Mouse (Mus musculus): ENCODE results near the gene Gk. TPM values are rescaled to one million over a fixed set of nuclear protein-coding genes. Genes with fewer than 3 reads are reported as not detected.

Gene Gk
- total RNA-seq (2014; rRNA removed) (76.4 and 80.6 TPM in 2 replicates), polyA plus RNA-seq (2012; rRNA removed) (9.2 and 9.5 TPM in 2 replicates)

DNA sequence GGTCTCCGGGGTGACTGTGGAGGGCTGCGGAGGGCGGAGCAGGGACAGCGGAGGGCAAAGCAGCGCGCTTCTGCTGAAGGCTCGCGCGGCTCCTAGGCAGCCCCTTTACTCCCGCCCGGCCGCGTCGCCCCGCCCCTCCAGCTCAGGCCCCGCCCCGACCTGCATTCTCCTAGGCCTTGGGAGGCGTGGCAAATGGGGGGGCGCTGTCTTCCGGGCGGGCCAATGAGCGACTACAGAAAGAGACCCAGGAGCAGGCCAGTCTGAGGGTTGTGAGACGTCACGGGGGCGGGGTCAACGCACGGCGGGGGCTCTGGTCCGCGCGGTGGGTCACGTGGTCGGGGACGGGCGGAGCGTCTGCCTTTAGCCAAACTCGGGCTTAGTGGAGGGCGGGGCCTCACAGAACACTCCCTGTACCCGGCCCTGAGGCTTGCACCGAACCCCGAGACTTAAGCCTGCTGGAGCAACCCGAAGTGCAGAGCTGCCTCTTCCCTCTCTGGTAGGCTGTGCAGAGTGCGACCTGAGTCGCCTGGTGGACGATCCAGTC, at the start of gene Gk:
TSS of gene Gk (minus strand) at position 276 of the 544 bp plus-strand sequence.
- WGBS = 1% methylated on average over 28 of the region's 45 CpGs
- peak within 1 kb of the TSS; percentile 96 for H3K27ac ChIP-seq (replicated peaks; ENCODE audit: insufficient read depth, low read depth, low read length)
- TF ChIP-seq POLR2A (IDR thresholded peaks at IDR 0.05; ENCODE audit: extremely low read depth, insufficient read depth, low read length) = peak; percentile 86
- no peak for TF ChIP-seq CTCF (IDR thresholded peaks at IDR 0.05; ENCODE audit: low read depth, low read length)
- no peaks in the 10 kb centered on the region; the same call in 1 of the 2 replicates for H3K36me3 ChIP-seq (ENCODE audit: control insufficient read depth, insufficient read depth, low read length)
- H3K27me3 ChIP-seq (ENCODE audit: control insufficient read depth, insufficient read depth, low read length) = no peaks in the 10 kb centered on the region
- H3K4me3 ChIP-seq (ENCODE audit: insufficient read depth, low read depth, low read length) = peak within 1 kb of the TSS; percentile 99
- peaks cover 8% of the 10 kb centered on the region; the same call in 1 of the 2 replicates for H3K4me1 ChIP-seq (ENCODE audit: control insufficient read depth, insufficient read depth, low read length)
- H3K9ac ChIP-seq (ENCODE audit: low read depth, low read length) = peak within 1 kb of the TSS; percentile 97
- DNase-seq (ENCODE audit: extremely low read depth, low read depth, low spot score) = peak; percentile 86
- no peaks in the 10 kb centered on the region; the same call in 1 of the 2 replicates for H3K79me2 ChIP-seq (ENCODE audit: control insufficient read depth, insufficient read depth, low read length)

GRCm38 (mm10) chrX:85804706-85805376, 28.2 kb upstream of the Gk start:
- 9% methylated on average over 4 of the region's 4 CpGs for WGBS
- Histone ChIP-seq H3K4me3 (ENCODE audit: insufficient read depth, low read depth, low read length) (no peak overlapping the region), H3K4me1 (ENCODE audit: control insufficient read depth, insufficient read depth, low read length) (peaks cover 4% of the 10 kb centered on the region; the same call in 1 of the 2 replicates), H3K27ac (replicated peaks; ENCODE audit: insufficient read depth, low read depth, low read length) (no peak overlapping the region; the same call in 1 of the 2 replicates), H3K79me2 (ENCODE audit: control insufficient read depth, insufficient read depth, low read length) (no peaks in the 10 kb centered on the region), H3K27me3 (ENCODE audit: control insufficient read depth, insufficient read depth, low read length) (no peaks in the 10 kb centered on the region), H3K9ac (ENCODE audit: low read depth, low read length) (no peak overlapping the region), H3K36me3 (ENCODE audit: control insufficient read depth, insufficient read depth, low read length) (no peaks in the 10 kb centered on the region)
- peak; percentile 81 for DNase-seq (ENCODE audit: extremely low read depth, low read depth, low spot score)
- no peak for TF ChIP-seq POLR2A (IDR thresholded peaks at IDR 0.05; ENCODE audit: extremely low read depth, insufficient read depth, low read length)
- no peak for TF ChIP-seq CTCF (IDR thresholded peaks at IDR 0.05; ENCODE audit: low read depth, low read length)

- Histone ChIP-seq H3K36me3 (ENCODE audit: control insufficient read depth, insufficient read depth, low read length) (no peaks in the 10 kb centered on the region), H3K4me1 (ENCODE audit: control insufficient read depth, insufficient read depth, low read length) (peaks cover 4% of the 10 kb centered on the region; the same call in 1 of the 2 replicates), H3K79me2 (ENCODE audit: control insufficient read depth, insufficient read depth, low read length) (no peaks in the 10 kb centered on the region), H3K27ac (replicated peaks; ENCODE audit: insufficient read depth, low read depth, low read length) (peak overlapping the region; percentile 48; the same call in 1 of the 2 replicates), H3K4me3 (ENCODE audit: insufficient read depth, low read depth, low read length) (no peak overlapping the region), H3K9ac (ENCODE audit: low read depth, low read length) (no peak overlapping the region), H3K27me3 (ENCODE audit: control insufficient read depth, insufficient read depth, low read length) (no peaks in the 10 kb centered on the region)
- no peak for DNase-seq (ENCODE audit: extremely low read depth, low read depth, low spot score)
- TF ChIP-seq POLR2A (IDR thresholded peaks at IDR 0.05; ENCODE audit: extremely low read depth, insufficient read depth, low read length) (no peak), CTCF (IDR thresholded peaks at IDR 0.05; ENCODE audit: low read depth, low read length) (no peak)
These were observed 26.4 kb upstream of the Gk start for GRCm38 (mm10) chrX:85803006-85803405.

- WGBS = 50% methylated on average over 2 of the region's 2 CpGs
- TF ChIP-seq CTCF (IDR thresholded peaks at IDR 0.05; ENCODE audit: low read depth, low read length) (no peak), POLR2A (IDR thresholded peaks at IDR 0.05; ENCODE audit: extremely low read depth, insufficient read depth, low read length) (no peak)
- no peaks in the 10 kb centered on the region; the same call in 1 of the 2 replicates for H3K4me1 ChIP-seq (ENCODE audit: control insufficient read depth, insufficient read depth, low read length)
- no peak overlapping the region for H3K9ac ChIP-seq (ENCODE audit: low read depth, low read length)
- no peaks in the 10 kb centered on the region for H3K27me3 ChIP-seq (ENCODE audit: control insufficient read depth, insufficient read depth, low read length)
- H3K27ac ChIP-seq (replicated peaks; ENCODE audit: insufficient read depth, low read depth, low read length) = no peak overlapping the region
- H3K4me3 ChIP-seq (ENCODE audit: insufficient read depth, low read depth, low read length) = no peak overlapping the region
- H3K79me2 ChIP-seq (ENCODE audit: control insufficient read depth, insufficient read depth, low read length) = no peaks in the 10 kb centered on the region
- DNase-seq (ENCODE audit: extremely low read depth, low read depth, low spot score) = peak; percentile 69
- H3K36me3 ChIP-seq (ENCODE audit: control insufficient read depth, insufficient read depth, low read length) = no peaks in the 10 kb centered on the region
These were observed 20.8 kb upstream of the Gk start for GRCm38 (mm10) chrX:85797449-85797848.

DNA sequence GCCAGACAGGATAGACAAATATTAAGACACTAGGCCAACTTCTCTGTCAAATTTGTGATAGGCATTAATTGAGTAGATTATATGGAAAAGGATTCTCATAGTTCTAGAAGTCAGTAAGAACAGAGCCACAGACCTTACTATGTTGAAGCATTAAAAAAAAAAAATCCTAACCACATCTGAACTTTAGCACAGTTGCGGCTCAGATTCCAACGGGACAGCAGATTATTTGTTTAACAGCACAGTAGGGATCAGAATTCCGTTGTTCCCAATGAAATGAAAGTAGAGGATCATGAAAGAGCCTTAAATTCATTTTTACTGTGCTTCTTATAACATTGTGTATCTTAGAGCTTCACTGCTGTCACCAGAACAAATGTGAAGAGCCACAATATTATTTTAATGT, 1.7 kb upstream of the Gk start:
- Histone ChIP-seq H3K27me3 (ENCODE audit: control insufficient read depth, insufficient read depth, low read length) (no peaks in the 10 kb centered on the region), H3K79me2 (ENCODE audit: control insufficient read depth, insufficient read depth, low read length) (no peaks in the 10 kb centered on the region; the same call in 1 of the 2 replicates), H3K36me3 (ENCODE audit: control insufficient read depth, insufficient read depth, low read length) (no peaks in the 10 kb centered on the region), H3K4me3 (ENCODE audit: insufficient read depth, low read depth, low read length) (no peak overlapping the region), H3K9ac (ENCODE audit: low read depth, low read length) (no peak overlapping the region), H3K4me1 (ENCODE audit: control insufficient read depth, insufficient read depth, low read length) (peaks cover 5% of the 10 kb centered on the region; the same call in 1 of the 2 replicates), H3K27ac (replicated peaks; ENCODE audit: insufficient read depth, low read depth, low read length) (peak overlapping the region; percentile 35; the same call in 1 of the 2 replicates)
- 35% methylated on average over 3 of the region's 3 CpGs for WGBS
- peak; percentile 81 for DNase-seq (ENCODE audit: extremely low read depth, low read depth, low spot score)
- no peak for TF ChIP-seq POLR2A (IDR thresholded peaks at IDR 0.05; ENCODE audit: extremely low read depth, insufficient read depth, low read length)
